Mouse (Mus musculus) liver, adult 2 months (tissue): ENCODE results near the gene Ppp1r21. TPM values are rescaled to one million over a fixed set of nuclear protein-coding genes. Genes with fewer than 3 reads are reported as not detected.

Experiments used
- DNase-seq: peaks from one replicate; pipeline ENCODE4 v3.0.0-alpha.2; 2011; ENCODE audit warnings: low read depth, low spot score; ENCODE audit errors: extremely low read depth
- H3K27ac ChIP-seq: fragments of 200-500 bp; replicated peaks from 2 replicates; pipeline ENCODE4 v1.5.1; 2012; ENCODE audit warnings: low read depth, mild to moderate bottlenecking, control low read depth, inconsistent platforms, low read length; ENCODE audit not compliant: insufficient read depth
- H3K27me3 ChIP-seq: fragments of 200-500 bp; 2 replicates; pipeline ENCODE4 v1.6.1; 2012; ENCODE audit warnings: mild to moderate bottlenecking, moderate library complexity, low read length, inconsistent platforms; ENCODE audit not compliant: control insufficient read depth, insufficient read depth
- H3K36me3 ChIP-seq: fragments of 200-500 bp; 2 replicates; pipeline ENCODE4 v1.6.1; 2012; ENCODE audit warnings: low read length, inconsistent platforms; ENCODE audit not compliant: control insufficient read depth, insufficient read depth
- H3K4me1 ChIP-seq: fragments of 200-500 bp; 2 replicates; pipeline ENCODE4 v1.6.1; 2011; ENCODE audit warnings: low read length; ENCODE audit not compliant: control insufficient read depth, insufficient read depth
- H3K4me3 ChIP-seq: fragments of 200-500 bp; 2 replicates; pipeline ENCODE4 v1.5.1; 2011; ENCODE audit warnings: low read depth, mild to moderate bottlenecking, control low read depth, low read length, moderate library complexity; ENCODE audit not compliant: insufficient read depth
- H3K79me2 ChIP-seq: fragments of 200-500 bp; 2 replicates; pipeline ENCODE4 v1.6.1; 2012; ENCODE audit warnings: inconsistent platforms, mild to moderate bottlenecking, low read length, moderate library complexity; ENCODE audit not compliant: control insufficient read depth, insufficient read depth
- H3K9ac ChIP-seq: fragments of 200-500 bp; 2 replicates; pipeline ENCODE4 v1.6.1; 2012; ENCODE audit warnings: low read depth, mild to moderate bottlenecking, control low read depth, inconsistent platforms, low read length
- CTCF ChIP-seq: fragments of 200-500 bp; IDR thresholded peaks from 2 replicates; pipeline ENCODE4 v1.5.1; 2011; ENCODE audit warnings: low read depth, low read length, control low read depth
- POLR2A ChIP-seq: fragments of 200-500 bp; IDR thresholded peaks from 2 replicates; pipeline ENCODE4 v1.6.1; 2011; ENCODE audit warnings: low read length, control low read depth; ENCODE audit not compliant: insufficient read depth; ENCODE audit errors: extremely low read depth
- WGBS: fragments of 180-500 bp; shearing (Covaris S2); methylation state at CpG from one replicate; pipeline ENCODE4 v1.1.7; 2018; 5-methylcytosine and 5-hydroxymethylcytosine counted together
- polyA plus RNA-seq: library from polyadenylated mRNA; depleted of rRNA; stranded (reverse); fragments of >200 nt; gene quantifications from 2 replicates; pipeline ENCODE4 v1.2.3, GENCODE M21; 2012
- total RNA-seq: library from RNA; depleted of rRNA; stranded (reverse); fragments of >200 nt; gene quantifications from 2 replicates; pipeline ENCODE4 v1.2.3, GENCODE M21; 2014

Ppp1r21 gene
- total and polyA plus RNA-seq, 2 experiments: 14.2 to 17.9 TPM

DNA sequence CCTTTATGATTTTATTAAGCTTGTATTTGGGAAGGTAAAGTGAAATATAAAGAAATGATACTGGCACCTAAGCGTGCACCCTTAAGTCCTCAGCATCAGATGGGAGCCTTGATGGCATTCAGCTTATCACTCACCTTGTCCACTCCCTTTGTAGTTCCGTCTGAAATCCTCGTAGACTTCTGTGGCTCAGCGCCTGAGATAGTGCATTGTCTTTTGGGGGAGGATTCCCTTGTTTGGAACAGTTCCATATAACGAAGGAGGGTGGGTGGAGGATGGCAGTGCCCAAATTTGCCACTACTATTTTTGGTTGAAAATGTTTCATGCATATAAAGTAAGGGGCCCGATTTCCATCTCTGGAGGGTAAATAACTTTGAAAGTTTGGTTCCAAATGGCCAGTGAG, 1.3 kb downstream of the Ppp1r21 start:
- H3K4me3 ChIP-seq: no peak overlapping the region

GRCm38 (mm10) chr17:88537842-88538430, 8.0 kb downstream of the Ppp1r21 start:
- Histone ChIP-seq H3K4me1 (peaks cover 3% of the 10 kb centered on the region; the same call in 1 of the 2 replicates), H3K27me3 (no peaks in the 10 kb centered on the region), H3K36me3 (no peaks in the 10 kb centered on the region), H3K79me2 (peaks cover 20% of the 10 kb centered on the region; the same call in 1 of the 2 replicates), H3K9ac (no peak overlapping the region), H3K4me3 (no peak overlapping the region), H3K27ac (no peak overlapping the region)
- WGBS: 85% methylated on average over 8 of the region's 8 CpGs
- no peak for DNase-seq
- no peak for TF ChIP-seq CTCF
- no peak for TF ChIP-seq POLR2A

More for the DNA sequence above, 1.3 kb downstream of the Ppp1r21 start:
- Histone ChIP-seq H3K9ac (no peak overlapping the region), H3K4me1 (peaks cover 5% of the 10 kb centered on the region), H3K79me2 (peaks cover 13% of the 10 kb centered on the region; the same call in 1 of the 2 replicates), H3K27ac (no peak overlapping the region), H3K27me3 (no peaks in the 10 kb centered on the region), H3K36me3 (no peaks in the 10 kb centered on the region)
- 65% methylated on average over 6 of the region's 6 CpGs for WGBS
- no peak for TF ChIP-seq CTCF
- no peak for TF ChIP-seq POLR2A
- no peak for DNase-seq

- Histone ChIP-seq H3K4me1 (peaks cover 8% of the 10 kb centered on the region), H3K9ac (no peak overlapping the region), H3K36me3 (peaks cover 11% of the 10 kb centered on the region), H3K4me3 (no peak overlapping the region), H3K27me3 (no peaks in the 10 kb centered on the region), H3K79me2 (peaks cover 14% of the 10 kb centered on the region; the same call in 1 of the 2 replicates), H3K27ac (peak overlapping the region; percentile 80)
- WGBS: 23% methylated on average over 15 of the region's 15 CpGs
- DNase-seq: peak; percentile 88
- TF ChIP-seq CTCF (no peak), POLR2A (no peak)
Measured at GRCm38 (mm10) chr17:88542771-88543416, 13.0 kb downstream of the Ppp1r21 start.

DNA sequence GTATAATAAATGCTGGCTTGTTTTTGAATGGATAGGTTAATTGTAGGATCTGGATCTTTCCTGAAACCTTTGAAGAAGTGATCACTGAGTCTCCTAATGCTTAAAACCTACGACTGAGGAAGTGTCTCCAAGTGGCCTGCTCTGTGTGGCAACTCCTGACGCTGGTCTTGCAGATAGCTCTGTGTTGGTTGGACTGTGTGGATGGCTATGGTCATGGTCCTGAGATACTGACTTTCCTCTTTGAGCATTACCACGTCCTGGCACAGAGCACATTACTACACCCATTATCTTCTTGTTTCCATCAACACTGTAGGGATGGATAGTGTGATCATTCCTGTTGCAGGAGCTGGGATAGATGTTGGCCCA, 13.5 kb downstream of the Ppp1r21 start:
- 33% methylated on average over 3 of the region's 3 CpGs for WGBS
- Histone ChIP-seq H3K27me3 (no peaks in the 10 kb centered on the region), H3K36me3 (peaks cover 11% of the 10 kb centered on the region), H3K27ac (peak overlapping the region; percentile 80), H3K79me2 (peaks cover 12% of the 10 kb centered on the region; the same call in 1 of the 2 replicates), H3K4me3 (no peak overlapping the region), H3K4me1 (peaks cover 8% of the 10 kb centered on the region), H3K9ac (no peak overlapping the region)
- no peak for TF ChIP-seq POLR2A
- no peak for TF ChIP-seq CTCF
- no peak for DNase-seq

- H3K4me3 ChIP-seq: no peak overlapping the region
- no peak overlapping the region for H3K27ac ChIP-seq
- DNase-seq: no peak
- WGBS: 90% methylated on average over 15 of the region's 15 CpGs
- H3K4me1 ChIP-seq: peaks cover 6% of the 10 kb centered on the region
- H3K79me2 ChIP-seq: peaks cover 6% of the 10 kb centered on the region; the same call in 1 of the 2 replicates
- no peak for TF ChIP-seq POLR2A
- no peak for TF ChIP-seq CTCF
- no peaks in the 10 kb centered on the region for H3K27me3 ChIP-seq
- peaks cover 15% of the 10 kb centered on the region for H3K36me3 ChIP-seq
- H3K9ac ChIP-seq: no peak overlapping the region
Measured at GRCm38 (mm10) chr17:88545217-88545784, 15.4 kb downstream of the Ppp1r21 start.
